Mouse (Mus musculus): ENCODE data around the gene St8sia1. TPM values are rescaled to one million over a fixed set of nuclear protein-coding genes. Genes with fewer than 3 reads are reported as not detected.

The St8sia1 gene
- polyA plus RNA-seq, 1 experiment from 2014 or later = 3.7 TPM

DNA sequence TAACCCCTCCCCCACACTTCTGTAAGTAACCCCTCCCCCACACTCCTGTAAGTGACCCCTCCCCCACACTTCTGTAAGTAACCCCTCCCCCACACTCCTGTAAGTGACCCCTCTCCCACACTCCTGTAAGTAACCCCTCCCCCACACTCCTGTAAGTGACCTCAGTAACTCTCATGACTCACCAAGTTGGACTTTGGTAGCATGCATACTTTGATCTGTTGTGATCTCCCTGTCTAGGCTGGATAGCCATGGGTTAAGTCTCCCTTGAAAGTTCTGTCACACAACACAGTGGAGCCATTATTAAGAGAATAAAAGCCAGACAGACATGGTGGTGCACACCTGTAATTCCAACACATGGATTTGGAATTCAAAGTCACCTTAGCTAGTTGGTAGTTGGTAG lies 11.1 kb downstream of the St8sia1 start:
- Histone ChIP-seq H3K4me1 (replicated peaks) (no peaks in the 10 kb centered on the region), H3K9ac (no peak overlapping the region), H3K27me3 (replicated peaks) (no peaks in the 10 kb centered on the region), H3K9me3 (replicated peaks) (no peaks in the 10 kb centered on the region), H3K4me3 (no peak overlapping the region), H3K27ac (ENCODE audit: poor library complexity, severe bottlenecking) (no peak overlapping the region), H3K4me2 (no peak overlapping the region), H3K36me3 (no peaks in the 10 kb centered on the region)
- ATAC-seq (ENCODE audit: insufficient number of reproducible peaks, low FRiP score) = no peak

DNA sequence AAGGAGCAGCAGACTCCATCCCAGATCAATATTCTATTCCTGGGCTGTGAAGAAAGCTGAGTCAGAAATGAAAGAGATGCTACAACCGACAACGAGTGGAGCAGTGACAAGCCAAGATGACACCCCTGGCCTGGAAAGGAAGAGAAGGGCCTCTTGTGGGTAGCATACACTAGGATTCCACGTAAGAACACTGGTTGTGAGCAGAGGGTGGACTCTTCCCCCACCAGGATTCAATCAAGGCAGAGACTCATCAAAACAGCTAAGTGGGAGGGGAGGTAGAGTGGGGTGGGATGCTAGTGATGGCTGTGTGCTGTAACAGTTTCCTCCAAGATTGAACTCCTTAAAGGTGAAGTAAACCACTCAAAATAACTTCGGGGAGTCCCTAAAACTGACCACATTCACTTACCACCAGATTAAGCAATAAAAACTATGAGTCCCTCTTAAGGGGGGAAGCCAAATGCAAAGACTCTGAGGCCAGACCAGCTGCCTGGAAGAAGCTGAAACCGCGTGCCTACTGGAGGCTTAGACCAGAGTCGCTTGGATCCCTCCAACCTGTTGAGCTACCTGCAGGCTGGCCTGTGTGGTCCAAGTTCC lies 11.8 kb downstream of the St8sia1 start:
- Histone ChIP-seq H3K4me3 (no peak overlapping the region), H3K9ac (no peak overlapping the region), H3K4me1 (replicated peaks) (no peaks in the 10 kb centered on the region), H3K9me3 (replicated peaks) (no peaks in the 10 kb centered on the region), H3K27me3 (replicated peaks) (no peaks in the 10 kb centered on the region), H3K27ac (ENCODE audit: poor library complexity, severe bottlenecking) (no peak overlapping the region), H3K36me3 (no peaks in the 10 kb centered on the region), H3K4me2 (no peak overlapping the region)
- WGBS = 86% methylated on average over 7 of the region's 7 CpGs
- no peak for ATAC-seq (ENCODE audit: insufficient number of reproducible peaks, low FRiP score)

DNA sequence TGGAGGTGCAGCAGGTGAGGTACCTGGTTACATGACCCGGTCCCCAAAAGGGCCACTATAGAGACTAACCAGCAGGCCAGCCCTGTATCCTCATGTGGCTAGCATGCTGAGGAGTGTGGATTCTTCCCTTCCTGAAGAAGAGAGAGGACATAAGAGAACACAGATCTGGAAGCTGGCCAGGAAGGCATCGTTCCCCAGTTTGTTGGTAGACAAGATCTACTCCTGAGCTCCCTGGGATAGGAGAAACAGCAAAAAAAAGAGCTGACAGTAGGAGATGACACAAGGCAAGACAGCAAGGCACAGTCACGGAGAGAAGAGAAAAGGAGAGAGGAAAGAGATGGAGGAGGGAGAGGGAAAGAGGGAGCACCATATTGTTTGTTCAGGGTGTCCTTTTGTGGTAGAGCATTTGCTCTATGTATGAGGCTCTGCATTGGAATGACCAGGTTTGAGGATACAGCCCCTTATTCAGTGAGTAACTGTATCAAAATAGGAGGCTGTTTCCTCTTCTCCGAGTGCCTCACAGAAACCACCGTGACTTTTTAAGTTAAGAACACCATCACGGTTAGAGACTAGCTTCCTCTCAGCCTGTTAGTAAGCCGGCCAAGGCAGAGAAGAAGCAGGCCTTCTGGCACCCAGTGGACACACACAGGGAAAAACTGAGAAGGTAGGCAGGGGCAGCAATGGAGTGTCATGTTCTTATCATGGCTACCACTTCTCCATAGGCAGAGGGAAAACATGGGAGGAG lies 12.5 kb downstream of the St8sia1 start:
- no peak for ATAC-seq (ENCODE audit: insufficient number of reproducible peaks, low FRiP score)
- Histone ChIP-seq H3K4me1 (replicated peaks) (no peaks in the 10 kb centered on the region), H3K9me3 (replicated peaks) (no peaks in the 10 kb centered on the region), H3K27me3 (replicated peaks) (no peaks in the 10 kb centered on the region), H3K9ac (no peak overlapping the region), H3K27ac (ENCODE audit: poor library complexity, severe bottlenecking) (no peak overlapping the region), H3K36me3 (no peaks in the 10 kb centered on the region), H3K4me3 (no peak overlapping the region), H3K4me2 (no peak overlapping the region)
- WGBS = 78% methylated on average over 7 of the region's 7 CpGs

DNA sequence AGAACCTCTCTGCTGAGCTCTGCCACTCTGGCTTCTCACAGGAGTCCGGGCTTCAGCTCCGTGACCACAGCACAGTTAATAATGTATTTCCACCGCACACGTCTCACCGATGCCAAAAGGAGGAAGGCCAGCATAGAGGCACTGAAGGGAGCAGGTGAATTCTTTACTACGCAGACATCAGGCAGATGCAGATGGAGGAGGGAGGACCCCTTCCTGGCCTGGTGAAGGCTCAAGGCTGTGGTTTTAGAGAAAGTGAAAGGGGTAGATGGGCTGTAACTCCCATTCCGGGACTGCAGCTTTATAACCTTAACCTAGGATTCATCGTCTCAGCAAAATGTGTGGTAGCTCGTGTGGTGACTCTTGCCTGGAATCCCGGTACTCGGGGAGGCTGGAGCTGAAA lies 13.9 kb downstream of the St8sia1 start:
- Histone ChIP-seq H3K27ac (ENCODE audit: poor library complexity, severe bottlenecking) (no peak overlapping the region), H3K4me3 (no peak overlapping the region), H3K4me2 (no peak overlapping the region), H3K4me1 (replicated peaks) (no peaks in the 10 kb centered on the region), H3K9ac (no peak overlapping the region), H3K27me3 (replicated peaks) (no peaks in the 10 kb centered on the region), H3K9me3 (replicated peaks) (no peaks in the 10 kb centered on the region), H3K36me3 (no peaks in the 10 kb centered on the region)
- no peak for ATAC-seq (ENCODE audit: insufficient number of reproducible peaks, low FRiP score)
- 85% methylated on average over 11 of the region's 11 CpGs for WGBS

DNA sequence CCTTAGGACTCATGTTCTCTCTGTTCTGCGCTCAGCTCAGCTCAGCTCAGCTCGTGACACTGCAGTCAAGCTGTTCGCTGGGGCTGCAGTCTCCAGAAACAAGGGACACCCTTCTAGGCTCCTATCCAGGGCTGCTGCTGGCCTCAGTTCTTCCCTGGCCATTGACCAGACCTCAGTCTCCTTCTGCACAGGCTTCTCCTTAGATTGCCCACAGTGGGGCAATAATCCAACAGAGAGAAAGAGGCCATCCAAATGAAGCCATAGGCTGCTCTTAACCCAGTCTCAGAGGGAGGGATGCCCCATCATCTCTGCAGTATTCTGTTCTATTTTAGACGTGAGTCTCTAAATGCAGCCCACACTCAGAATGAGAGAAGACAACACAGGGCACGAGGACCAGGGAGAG lies 15.3 kb downstream of the St8sia1 start:
- no peak overlapping the region for H3K4me2 ChIP-seq
- no peaks in the 10 kb centered on the region for H3K36me3 ChIP-seq
- no peaks in the 10 kb centered on the region for H3K27me3 ChIP-seq (replicated peaks)
- no peak for ATAC-seq (ENCODE audit: insufficient number of reproducible peaks, low FRiP score)
- H3K9ac ChIP-seq = no peak overlapping the region
- 69% methylated on average over 5 of the region's 5 CpGs for WGBS
- no peaks in the 10 kb centered on the region for H3K4me1 ChIP-seq (replicated peaks)
- H3K4me3 ChIP-seq = no peak overlapping the region
- no peaks in the 10 kb centered on the region; the same call in 1 of the 2 replicates for H3K9me3 ChIP-seq (replicated peaks)
- H3K27ac ChIP-seq (ENCODE audit: poor library complexity, severe bottlenecking) = no peak overlapping the region

GRCm38 (mm10) chr6:142947029-142947428 lies 17.2 kb downstream of the St8sia1 start:
- Histone ChIP-seq H3K9ac (no peak overlapping the region), H3K36me3 (no peaks in the 10 kb centered on the region), H3K27me3 (replicated peaks) (no peaks in the 10 kb centered on the region), H3K4me3 (no peak overlapping the region), H3K9me3 (replicated peaks) (no peaks in the 10 kb centered on the region; the same call in 1 of the 2 replicates), H3K4me1 (replicated peaks) (no peaks in the 10 kb centered on the region), H3K4me2 (no peak overlapping the region), H3K27ac (ENCODE audit: poor library complexity, severe bottlenecking) (no peak overlapping the region)
- ATAC-seq (ENCODE audit: insufficient number of reproducible peaks, low FRiP score) = no peak
- 79% methylated on average over 6 of the region's 6 CpGs for WGBS

DNA sequence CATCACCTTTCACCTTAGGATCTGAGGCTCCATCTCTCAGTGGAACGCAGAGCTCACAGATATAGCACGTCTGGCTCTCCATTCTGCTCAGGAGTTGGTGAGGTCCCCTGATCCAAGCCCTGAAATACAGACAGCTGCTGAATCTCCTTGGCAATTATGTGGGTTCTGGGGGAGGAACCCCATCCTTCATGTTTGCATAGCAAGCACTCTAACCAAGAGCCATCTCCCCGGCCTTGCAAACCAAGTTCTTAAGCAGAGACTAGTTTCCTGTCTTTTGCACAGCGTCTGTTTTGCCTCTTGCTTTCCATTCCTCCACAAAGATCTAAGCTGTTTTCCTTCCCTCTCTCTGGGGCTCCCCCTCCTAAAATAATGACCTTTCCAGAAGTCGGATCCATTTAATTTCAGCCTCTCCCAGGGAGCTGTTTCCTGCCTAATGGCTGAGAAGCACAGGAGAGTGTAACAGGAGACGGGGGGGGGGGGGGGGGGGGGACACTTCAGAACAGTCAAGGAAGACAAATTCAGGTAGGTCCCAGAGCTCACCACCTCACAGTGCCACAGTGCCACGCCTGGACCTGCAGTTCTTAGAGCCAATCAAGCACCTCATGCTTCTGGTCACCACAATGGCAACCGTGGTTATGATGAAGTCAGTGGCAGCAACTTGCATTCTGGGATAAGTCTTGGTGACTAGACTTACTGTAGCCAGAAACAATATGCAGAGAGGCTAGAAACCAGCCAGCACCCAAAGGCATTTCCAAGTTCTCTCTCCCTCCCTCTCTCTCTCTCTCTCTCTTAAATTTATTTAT lies 18.0 kb downstream of the St8sia1 start:
- Histone ChIP-seq H3K4me1 (replicated peaks) (no peaks in the 10 kb centered on the region), H3K4me3 (no peak overlapping the region), H3K4me2 (no peak overlapping the region), H3K27me3 (replicated peaks) (no peaks in the 10 kb centered on the region), H3K9me3 (replicated peaks) (no peaks in the 10 kb centered on the region; the same call in 1 of the 2 replicates), H3K9ac (no peak overlapping the region), H3K36me3 (no peaks in the 10 kb centered on the region), H3K27ac (ENCODE audit: poor library complexity, severe bottlenecking) (no peak overlapping the region)
- WGBS = 62% methylated on average over 8 of the region's 8 CpGs
- ATAC-seq (ENCODE audit: insufficient number of reproducible peaks, low FRiP score) = no peak

DNA sequence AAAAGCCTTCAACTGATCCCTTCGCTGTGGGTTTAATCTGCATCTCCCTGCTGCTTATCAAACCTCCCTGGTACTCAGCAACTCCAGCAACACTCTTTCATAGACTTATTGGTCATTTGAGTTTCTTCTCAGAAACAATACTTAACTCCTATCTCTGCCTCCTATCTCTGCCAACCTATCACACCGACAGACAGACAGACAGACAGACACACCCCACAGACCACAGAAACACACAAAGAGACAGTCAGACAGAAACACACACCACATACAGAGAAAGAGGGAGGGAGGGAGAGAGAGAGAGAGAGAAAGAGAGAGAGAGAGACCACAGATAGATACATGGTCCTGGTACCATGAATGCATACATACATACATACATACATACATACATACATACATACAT lies 18.8 kb downstream of the St8sia1 start:
- 0 out of 2 replicates have a peak, but pooled peaks have one; percentile 33 for ATAC-seq (ENCODE audit: insufficient number of reproducible peaks, low FRiP score)
- no peak overlapping the region for H3K4me2 ChIP-seq
- no peak overlapping the region for H3K9ac ChIP-seq
- H3K4me1 ChIP-seq (replicated peaks) = no peaks in the 10 kb centered on the region
- no peaks in the 10 kb centered on the region; the same call in 1 of the 2 replicates for H3K9me3 ChIP-seq (replicated peaks)
- H3K27ac ChIP-seq (ENCODE audit: poor library complexity, severe bottlenecking) = no peak overlapping the region
- WGBS = 50% methylated on average over 2 of the region's 2 CpGs
- H3K4me3 ChIP-seq = no peak overlapping the region
- H3K36me3 ChIP-seq = no peaks in the 10 kb centered on the region
- H3K27me3 ChIP-seq (replicated peaks) = no peaks in the 10 kb centered on the region

- WGBS = 91% methylated on average over 3 of the region's 3 CpGs
- Histone ChIP-seq H3K4me3 (no peak overlapping the region), H3K27ac (ENCODE audit: poor library complexity, severe bottlenecking) (no peak overlapping the region), H3K4me1 (replicated peaks) (no peaks in the 10 kb centered on the region), H3K9ac (no peak overlapping the region), H3K27me3 (replicated peaks) (no peaks in the 10 kb centered on the region), H3K36me3 (no peaks in the 10 kb centered on the region), H3K4me2 (no peak overlapping the region), H3K9me3 (replicated peaks) (no peaks in the 10 kb centered on the region; the same call in 1 of the 2 replicates)
- ATAC-seq (ENCODE audit: insufficient number of reproducible peaks, low FRiP score) = no peak
Observed at GRCm38 (mm10) chr6:142944470-142944869, 19.8 kb downstream of the St8sia1 start.

DNA sequence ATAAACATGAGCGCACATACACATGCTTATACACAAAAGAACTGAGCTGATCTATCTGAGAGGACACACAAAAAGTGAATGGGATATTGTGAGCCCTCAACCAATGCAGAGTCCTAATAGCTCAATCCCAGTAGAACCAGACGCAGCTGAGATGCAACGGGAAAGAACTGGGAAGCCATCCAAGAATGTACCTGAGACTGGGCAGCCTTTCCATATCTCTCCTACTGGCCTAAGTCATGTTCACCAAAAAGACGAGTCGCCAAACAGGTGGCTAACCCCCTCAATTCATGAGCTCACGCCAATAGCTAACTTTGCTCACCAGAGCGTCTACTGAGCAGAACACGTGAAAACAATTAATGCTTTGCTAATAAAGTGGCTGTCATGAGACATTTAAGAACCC lies 20.8 kb downstream of the St8sia1 start:
- 84% methylated on average over 8 of the region's 8 CpGs for WGBS
- Histone ChIP-seq H3K9me3 (replicated peaks) (no peaks in the 10 kb centered on the region; the same call in 1 of the 2 replicates), H3K4me3 (no peak overlapping the region), H3K4me1 (replicated peaks) (0 out of 2 replicates have a peak, but pooled peaks cover 3% of the 10 kb centered on the region), H3K27me3 (replicated peaks) (no peaks in the 10 kb centered on the region), H3K9ac (no peak overlapping the region), H3K27ac (ENCODE audit: poor library complexity, severe bottlenecking) (no peak overlapping the region), H3K36me3 (no peaks in the 10 kb centered on the region), H3K4me2 (no peak overlapping the region)
- ATAC-seq (ENCODE audit: insufficient number of reproducible peaks, low FRiP score) = no peak

Measured in heart, embryonic 12.5 days (tissue).